Mouse (Mus musculus): ENCODE results near the gene Acly. TPM values are rescaled to one million over a fixed set of nuclear protein-coding genes. Genes with fewer than 3 reads are reported as not detected.

Gene Acly
- polyA plus RNA-seq, 1 experiment from 2014 or later, result 29.5 TPM

DNA sequence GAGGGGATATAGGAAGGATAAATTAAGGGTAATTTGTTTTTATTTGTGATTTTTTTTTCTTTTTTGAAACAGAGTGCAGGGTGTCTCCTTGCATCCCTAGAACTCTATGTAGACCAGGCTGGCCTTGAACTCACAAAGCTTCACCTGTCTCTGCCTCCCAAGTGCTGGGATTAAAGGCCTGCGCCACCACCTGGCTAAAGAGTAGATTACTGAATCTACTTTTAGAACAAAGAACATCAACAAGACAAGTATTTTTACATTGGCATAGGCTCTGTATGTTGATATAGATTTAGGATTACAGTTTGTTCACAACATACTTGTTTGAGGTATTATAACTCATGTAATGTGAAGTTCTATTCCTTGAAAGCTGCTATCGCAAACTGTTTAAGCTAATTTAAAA lies 17.2 kb downstream of the Acly start:
- ATAC-seq, result no peak
- no peak overlapping the region for H3K4me3 ChIP-seq (ENCODE audit: low read depth, low read length)
- H3K27ac ChIP-seq (ENCODE audit: low read depth, low read length), result no peak overlapping the region
- peak; percentile 39 for TF ChIP-seq CTCF (IDR thresholded peaks at IDR 0.05; ENCODE audit: low read depth)
- H3K4me2 ChIP-seq (replicated peaks; ENCODE audit: low read depth), result no peak overlapping the region
- no peaks in the 10 kb centered on the region for H3K9me3 ChIP-seq (ENCODE audit: control insufficient read depth)
- 96% methylated on average over 2 of the region's 2 CpGs for WGBS
- no peak overlapping the region for H3K9ac ChIP-seq (ENCODE audit: low read depth, low read length)
- H3K4me1 ChIP-seq (replicated peaks; ENCODE audit: control insufficient read depth, insufficient read depth, low read length), result no peaks in the 10 kb centered on the region
- peaks cover 84% of the 10 kb centered on the region for H3K36me3 ChIP-seq (ENCODE audit: control insufficient read depth, insufficient read depth)
- H3K27me3 ChIP-seq (replicated peaks; ENCODE audit: control insufficient read depth, insufficient read depth, low read length), result no peaks in the 10 kb centered on the region

DNA sequence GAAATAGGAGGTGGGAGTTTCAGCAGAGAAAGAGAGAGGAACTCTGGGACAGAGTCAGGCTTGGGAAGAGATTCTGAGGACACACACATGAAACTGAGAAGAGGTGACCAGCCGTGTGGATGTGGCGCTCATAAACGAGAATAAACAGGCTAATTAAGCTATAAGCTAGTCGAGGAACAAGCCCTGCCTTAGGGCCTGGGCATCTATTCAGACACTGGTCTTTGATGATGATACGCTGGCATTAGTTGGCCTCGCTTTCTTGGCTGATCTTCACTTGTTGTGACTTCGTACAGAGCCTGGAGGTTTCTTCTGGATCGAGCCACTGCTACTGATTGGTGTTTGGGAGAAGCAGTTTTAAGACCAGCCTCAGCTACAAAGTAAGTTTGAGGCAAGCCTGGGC lies 21.8 kb downstream of the Acly start:
- WGBS, result 91% methylated on average over 8 of the region's 8 CpGs
- peaks cover 84% of the 10 kb centered on the region for H3K36me3 ChIP-seq (ENCODE audit: control insufficient read depth, insufficient read depth)
- ATAC-seq, result no peak

DNA sequence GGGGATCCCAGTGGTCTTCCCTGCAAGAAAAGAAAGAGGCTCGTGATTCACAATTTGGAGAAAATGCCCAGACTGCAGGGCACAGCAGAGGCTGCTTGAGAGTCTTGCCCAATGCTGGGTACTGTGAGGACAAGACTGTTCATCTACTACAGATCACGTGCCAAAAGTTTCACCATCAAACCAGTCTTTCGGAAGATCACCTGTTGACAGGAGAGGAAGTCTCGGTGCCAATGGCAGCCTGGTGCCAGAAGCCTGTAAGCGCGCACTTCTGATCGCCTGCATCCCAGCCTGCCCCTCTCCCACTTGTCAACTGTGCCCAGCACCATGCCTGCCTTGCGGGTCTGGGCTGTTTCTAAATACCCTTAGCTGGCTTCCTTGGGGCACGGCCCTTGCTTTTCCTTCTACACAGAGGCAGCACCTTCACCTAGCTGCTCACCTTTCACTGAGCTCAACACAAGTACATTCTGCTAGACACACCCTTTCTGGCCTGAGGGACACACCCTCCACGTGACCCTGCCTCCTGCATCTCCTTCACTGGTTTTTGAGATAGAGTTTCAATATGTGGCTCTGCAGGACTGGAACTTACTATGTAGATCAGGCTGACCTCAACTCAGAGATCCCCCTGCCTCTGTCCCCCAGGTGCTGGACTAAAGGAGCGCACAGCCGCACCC lies 22.7 kb downstream of the Acly start:
- TF ChIP-seq CTCF (IDR thresholded peaks at IDR 0.05; ENCODE audit: low read depth), result no peak
- WGBS, result 87% methylated on average over 12 of the region's 12 CpGs
- Histone ChIP-seq H3K27ac (ENCODE audit: low read depth, low read length) (no peak overlapping the region), H3K9ac (ENCODE audit: low read depth, low read length) (no peak overlapping the region), H3K36me3 (ENCODE audit: control insufficient read depth, insufficient read depth) (peaks cover 80% of the 10 kb centered on the region), H3K4me2 (replicated peaks; ENCODE audit: low read depth) (no peak overlapping the region), H3K27me3 (replicated peaks; ENCODE audit: control insufficient read depth, insufficient read depth, low read length) (no peaks in the 10 kb centered on the region), H3K4me1 (replicated peaks; ENCODE audit: control insufficient read depth, insufficient read depth, low read length) (no peaks in the 10 kb centered on the region), H3K4me3 (ENCODE audit: low read depth, low read length) (no peak overlapping the region), H3K9me3 (ENCODE audit: control insufficient read depth) (no peaks in the 10 kb centered on the region)
- no peak for ATAC-seq

More for the DNA sequence above, 21.8 kb downstream of the Acly start:
- H3K9me3 ChIP-seq (ENCODE audit: control insufficient read depth), result no peaks in the 10 kb centered on the region
- no peaks in the 10 kb centered on the region for H3K4me1 ChIP-seq (replicated peaks; ENCODE audit: control insufficient read depth, insufficient read depth, low read length)
- no peak overlapping the region for H3K4me3 ChIP-seq (ENCODE audit: low read depth, low read length)
- H3K9ac ChIP-seq (ENCODE audit: low read depth, low read length), result no peak overlapping the region
- no peak overlapping the region for H3K27ac ChIP-seq (ENCODE audit: low read depth, low read length)
- no peaks in the 10 kb centered on the region for H3K27me3 ChIP-seq (replicated peaks; ENCODE audit: control insufficient read depth, insufficient read depth, low read length)
- H3K4me2 ChIP-seq (replicated peaks; ENCODE audit: low read depth), result no peak overlapping the region
- no peak for TF ChIP-seq CTCF (IDR thresholded peaks at IDR 0.05; ENCODE audit: low read depth)

DNA sequence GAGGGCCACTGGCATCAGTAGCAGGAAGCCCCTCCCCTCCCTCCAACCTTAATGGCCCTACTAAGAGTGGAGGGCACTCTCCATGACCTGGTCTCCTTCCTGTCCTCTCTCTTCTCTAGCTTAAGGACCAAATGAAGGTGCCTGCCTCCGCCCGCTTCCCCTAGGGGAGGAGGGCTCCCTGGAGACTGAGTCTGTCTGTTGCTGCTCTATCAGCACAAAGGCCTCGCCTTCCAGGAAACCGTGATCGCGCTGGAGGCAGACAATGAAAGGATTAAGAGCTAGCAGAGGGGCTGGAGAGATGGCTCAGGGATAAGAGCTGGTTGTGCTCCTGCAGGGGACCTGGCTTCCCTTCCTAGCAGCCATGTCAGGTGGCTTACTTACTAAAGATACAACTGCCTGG lies 26.5 kb downstream of the Acly start:
- H3K27ac ChIP-seq (ENCODE audit: low read depth, low read length), result no peak overlapping the region
- H3K36me3 ChIP-seq (ENCODE audit: control insufficient read depth, insufficient read depth), result peaks cover 77% of the 10 kb centered on the region
- H3K4me3 ChIP-seq (ENCODE audit: low read depth, low read length), result no peak overlapping the region
- no peaks in the 10 kb centered on the region for H3K9me3 ChIP-seq (ENCODE audit: control insufficient read depth)
- no peak overlapping the region for H3K9ac ChIP-seq (ENCODE audit: low read depth, low read length)
- no peak for ATAC-seq
- H3K4me2 ChIP-seq (replicated peaks; ENCODE audit: low read depth), result no peak overlapping the region
- 52% methylated on average over 6 of the region's 6 CpGs for WGBS
- no peaks in the 10 kb centered on the region for H3K27me3 ChIP-seq (replicated peaks; ENCODE audit: control insufficient read depth, insufficient read depth, low read length)
- no peak for TF ChIP-seq CTCF (IDR thresholded peaks at IDR 0.05; ENCODE audit: low read depth)
- H3K4me1 ChIP-seq (replicated peaks; ENCODE audit: control insufficient read depth, insufficient read depth, low read length), result no peaks in the 10 kb centered on the region

DNA sequence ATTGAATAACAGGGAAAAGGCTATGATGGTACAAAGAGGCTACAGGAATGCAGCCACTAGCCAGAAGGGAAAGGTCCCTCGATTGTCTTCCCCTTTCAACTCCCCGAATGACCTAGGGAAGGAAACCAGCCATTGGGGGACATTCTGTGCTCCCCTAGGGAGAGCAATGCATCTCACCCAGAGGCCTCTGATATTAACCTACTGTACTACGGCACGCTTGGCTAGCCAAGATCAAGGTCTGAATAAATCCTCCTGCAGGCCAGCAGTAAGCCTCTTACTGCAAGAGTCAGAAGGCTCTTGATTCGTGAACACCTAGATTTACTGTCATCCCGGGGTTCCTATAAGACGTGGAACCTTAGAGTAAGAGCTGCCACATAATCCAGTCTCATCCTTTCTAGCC lies 27.1 kb downstream of the Acly start:
- TF ChIP-seq CTCF (IDR thresholded peaks at IDR 0.05; ENCODE audit: low read depth), result no peak
- Histone ChIP-seq H3K27ac (ENCODE audit: low read depth, low read length) (no peak overlapping the region), H3K36me3 (ENCODE audit: control insufficient read depth, insufficient read depth) (peaks cover 77% of the 10 kb centered on the region), H3K27me3 (replicated peaks; ENCODE audit: control insufficient read depth, insufficient read depth, low read length) (no peaks in the 10 kb centered on the region), H3K9me3 (ENCODE audit: control insufficient read depth) (no peaks in the 10 kb centered on the region), H3K4me3 (ENCODE audit: low read depth, low read length) (no peak overlapping the region), H3K4me1 (replicated peaks; ENCODE audit: control insufficient read depth, insufficient read depth, low read length) (no peaks in the 10 kb centered on the region), H3K4me2 (replicated peaks; ENCODE audit: low read depth) (no peak overlapping the region), H3K9ac (ENCODE audit: low read depth, low read length) (no peak overlapping the region)
- no peak for ATAC-seq
- 86% methylated on average over 7 of the region's 7 CpGs for WGBS

DNA sequence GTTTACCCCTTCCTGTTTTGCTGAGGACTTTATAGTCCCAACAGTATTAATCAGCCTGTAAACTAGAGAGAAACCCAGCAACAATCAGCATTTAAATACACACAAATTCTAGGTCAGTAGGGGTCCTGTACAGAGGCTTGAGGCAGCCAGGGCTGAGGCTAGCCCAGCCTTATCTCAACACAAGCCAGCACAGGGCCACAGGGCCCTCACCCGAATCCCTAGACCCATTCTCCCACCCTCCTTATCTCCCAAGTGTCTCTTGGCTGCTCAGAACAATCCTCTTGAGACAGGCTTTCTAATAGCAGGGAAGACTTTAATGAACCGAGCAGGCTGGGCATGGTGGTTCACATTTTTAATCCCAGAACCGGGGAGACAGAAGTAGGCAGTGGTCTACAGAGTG lies 27.6 kb downstream of the Acly start:
- no peak overlapping the region for H3K4me2 ChIP-seq (replicated peaks; ENCODE audit: low read depth)
- H3K9ac ChIP-seq (ENCODE audit: low read depth, low read length), result no peak overlapping the region
- H3K36me3 ChIP-seq (ENCODE audit: control insufficient read depth, insufficient read depth), result peaks cover 77% of the 10 kb centered on the region
- no peaks in the 10 kb centered on the region for H3K27me3 ChIP-seq (replicated peaks; ENCODE audit: control insufficient read depth, insufficient read depth, low read length)
- H3K4me3 ChIP-seq (ENCODE audit: low read depth, low read length), result no peak overlapping the region
- H3K4me1 ChIP-seq (replicated peaks; ENCODE audit: control insufficient read depth, insufficient read depth, low read length), result no peaks in the 10 kb centered on the region
- 76% methylated on average over 3 of the region's 3 CpGs for WGBS
- no peak for TF ChIP-seq CTCF (IDR thresholded peaks at IDR 0.05; ENCODE audit: low read depth)
- H3K9me3 ChIP-seq (ENCODE audit: control insufficient read depth), result no peaks in the 10 kb centered on the region
- H3K27ac ChIP-seq (ENCODE audit: low read depth, low read length), result no peak overlapping the region; the same call in 1 of the 2 replicates
- ATAC-seq, result no peak
